Mouse (Mus musculus) olfactory bulb, adult 2 months (tissue): Measurements from ENCODE around the gene Tbc1d9b. TPM values are rescaled to one million over a fixed set of nuclear protein-coding genes. Genes with fewer than 3 reads are reported as not detected.

Experiments used
- H3K27ac ChIP-seq: fragments of 200-500 bp; 2 replicates; pipeline ENCODE4 v1.5.1; 2012; ENCODE audit warnings: low read depth, low read length; ENCODE audit not compliant: insufficient read depth
- H3K4me1 ChIP-seq: fragments of 200-500 bp; 2 replicates; pipeline ENCODE4 v1.6.1; 2012; ENCODE audit warnings: low read length; ENCODE audit not compliant: control insufficient read depth, insufficient read depth
- H3K4me3 ChIP-seq: fragments of 200-500 bp; 2 replicates; pipeline ENCODE4 v1.5.1; 2012; ENCODE audit warnings: mild to moderate bottlenecking, low read depth, low read length, moderate library complexity; ENCODE audit not compliant: insufficient read depth
- CTCF ChIP-seq: fragments of 200-500 bp; IDR thresholded peaks from 2 replicates; pipeline ENCODE4 v1.5.1; 2012; ENCODE audit warnings: low read depth, mild to moderate bottlenecking, low read length, moderate library complexity; ENCODE audit not compliant: insufficient read depth
- POLR2A ChIP-seq: fragments of 200-500 bp; IDR thresholded peaks from 2 replicates; pipeline ENCODE4 v1.6.1; 2012; ENCODE audit warnings: mild to moderate bottlenecking, low read depth, low read length, moderate library complexity; ENCODE audit not compliant: insufficient read depth
- WGBS: fragments of 180-500 bp; shearing (Covaris S2); methylation state at CpG from one replicate; pipeline ENCODE4 v1.1.7; 2018; 5-methylcytosine and 5-hydroxymethylcytosine counted together
- polyA plus RNA-seq: library from polyadenylated mRNA; stranded (reverse); fragments of >200 nt; gene quantifications from 2 replicates; pipeline ENCODE4 v1.2.4, GENCODE M21; 2012; ENCODE audit warnings: low replicate concordance; ENCODE audit not compliant: missing spikeins, insufficient read depth, insufficient read length

The Tbc1d9b gene
- polyA plus RNA-seq, result 540 TPM in 1 of 2 replicates, not detected in the other

DNA sequence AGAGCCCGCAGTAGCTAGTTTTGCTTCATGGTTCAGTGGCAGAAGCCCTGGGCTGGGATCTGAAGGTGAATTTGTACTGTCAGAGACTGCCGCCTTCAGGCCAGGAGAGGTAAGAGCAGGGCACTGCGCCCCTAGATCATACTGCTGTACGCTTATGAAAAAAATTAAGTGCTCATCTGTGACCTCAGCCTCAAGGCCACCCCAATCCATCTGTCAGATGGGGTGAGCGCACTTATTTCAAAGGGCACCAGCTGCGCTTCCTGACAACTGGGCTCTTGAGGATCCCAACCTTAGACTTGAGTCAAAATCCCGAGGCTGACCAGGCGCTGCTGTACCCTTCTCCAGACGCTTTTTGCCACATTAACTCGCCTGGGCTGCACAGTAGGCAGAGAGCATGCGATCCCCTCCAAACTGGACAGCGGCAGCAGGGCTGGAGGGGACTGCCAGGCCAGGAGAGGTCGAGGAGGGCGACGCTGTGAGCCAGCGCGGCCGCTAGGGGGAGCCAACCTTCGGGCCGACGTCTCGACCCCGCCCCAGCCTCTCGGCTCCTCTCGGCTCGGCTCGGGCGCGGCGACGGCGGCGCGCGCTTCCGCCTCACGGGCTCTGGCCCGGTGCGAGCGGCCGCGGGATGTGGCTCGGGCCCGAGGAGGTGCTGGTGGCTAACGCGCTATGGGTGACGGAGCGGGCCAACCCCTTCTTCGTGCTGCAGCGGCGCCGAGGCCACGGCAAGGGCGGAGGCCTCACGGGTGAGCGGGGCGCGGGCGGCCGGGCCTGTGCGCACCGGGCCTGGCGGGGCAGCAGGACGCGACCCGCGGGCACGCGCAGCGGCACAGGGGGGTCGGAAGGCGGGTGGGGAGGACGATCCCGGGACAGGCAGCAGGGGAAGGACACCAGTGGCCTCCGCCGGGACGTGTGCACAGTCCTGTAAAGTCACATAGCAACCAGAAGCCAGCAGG lies at the start of gene Tbc1d9b:
Tbc1d9b (plus strand) TSS at position 586 of the 956 bp plus-strand sequence.
- WGBS, result under 1% methylated on average over 75 of the region's 77 CpGs
- TF ChIP-seq POLR2A (peak; percentile 89), CTCF (peak; percentile 77)
- Histone ChIP-seq H3K27ac (peak within 1 kb of the TSS; percentile 98), H3K4me3 (peak within 1 kb of the TSS; percentile 89), H3K4me1 (peaks cover 14% of the 10 kb centered on the region)

GRCm38 (mm10) chr11:50086211-50086610 lies 45.0 kb upstream of the Tbc1d9b start:
- WGBS, result 38% methylated on average over 3 of the region's 3 CpGs
- TF ChIP-seq POLR2A (no peak), CTCF (no peak)
- H3K4me3 ChIP-seq, result no peak overlapping the region
- H3K4me1 ChIP-seq, result peaks cover 9% of the 10 kb centered on the region
- peak overlapping the region; percentile 64 for H3K27ac ChIP-seq

DNA sequence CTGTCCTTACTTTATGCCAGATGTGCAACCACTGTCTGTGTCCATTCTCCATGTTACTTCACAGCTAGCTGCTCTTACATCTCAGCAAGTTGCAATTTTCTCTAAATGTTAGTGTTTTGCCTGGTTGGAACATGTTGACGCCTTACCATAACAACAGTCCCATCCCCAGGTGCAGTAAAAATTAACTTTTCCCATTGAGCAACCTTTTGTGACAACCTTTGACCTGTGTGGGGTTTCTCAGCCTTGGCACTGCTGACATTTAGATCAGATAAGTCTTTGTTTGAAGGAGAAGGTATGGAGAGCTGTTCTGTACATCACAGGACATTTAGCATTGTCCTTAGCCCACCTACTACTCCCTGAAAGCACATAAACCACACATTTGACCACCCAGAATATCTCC lies 41.4 kb upstream of the Tbc1d9b start:
- WGBS, result 58% methylated on average over 1 of the region's 1 CpGs
- peak overlapping the region; percentile 15; the same call in 1 of the 2 replicates for H3K27ac ChIP-seq
- H3K4me3 ChIP-seq, result no peak overlapping the region
- no peak for TF ChIP-seq POLR2A
- TF ChIP-seq CTCF, result no peak
- peaks cover 11% of the 10 kb centered on the region for H3K4me1 ChIP-seq

DNA sequence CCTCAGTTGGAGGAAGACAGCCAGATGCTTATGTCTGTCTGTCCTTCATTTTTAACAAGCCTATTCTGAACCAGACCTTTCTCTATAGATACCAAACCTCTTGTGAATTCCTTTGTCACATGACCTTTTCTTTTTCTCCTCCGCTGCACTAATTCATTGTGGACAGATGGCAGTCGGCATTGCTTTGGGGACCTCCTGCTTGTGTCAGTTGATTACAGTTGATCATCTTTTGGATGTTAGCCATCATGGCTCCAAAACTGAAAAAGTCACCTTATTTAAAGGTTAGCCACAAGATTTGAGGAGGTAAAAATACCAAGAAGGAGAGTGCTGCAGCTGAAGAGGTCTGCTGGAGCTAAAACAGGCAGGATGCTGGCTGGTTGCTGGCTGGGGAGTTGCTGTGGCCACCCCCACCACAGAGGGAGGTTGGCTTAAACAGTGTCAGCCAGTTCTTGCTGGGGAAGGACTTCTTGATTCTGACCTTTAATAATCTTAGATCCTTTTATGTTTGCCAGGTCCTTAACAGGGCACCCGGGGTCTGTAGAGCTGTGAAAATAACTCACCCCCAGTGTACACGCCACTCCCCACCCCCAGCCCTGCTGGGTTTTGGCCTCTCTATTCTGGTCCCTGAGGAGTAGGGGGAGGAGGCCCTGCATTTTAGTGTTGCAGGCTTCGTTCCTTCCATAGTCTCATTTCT lies 40.1 kb upstream of the Tbc1d9b start:
- 31% methylated on average over 5 of the region's 5 CpGs for WGBS
- H3K4me3 ChIP-seq, result no peak overlapping the region
- no peak for TF ChIP-seq POLR2A
- no peak for TF ChIP-seq CTCF
- peak overlapping the region; percentile 12; the same call in 1 of the 2 replicates for H3K27ac ChIP-seq
- H3K4me1 ChIP-seq, result peaks cover 7% of the 10 kb centered on the region

GRCm38 (mm10) chr11:50091681-50092080 lies 39.5 kb upstream of the Tbc1d9b start:
- TF ChIP-seq POLR2A (no peak), CTCF (no peak)
- no peak overlapping the region for H3K4me3 ChIP-seq
- peak overlapping the region; percentile 12; the same call in 1 of the 2 replicates for H3K27ac ChIP-seq
- peaks cover 7% of the 10 kb centered on the region for H3K4me1 ChIP-seq

DNA sequence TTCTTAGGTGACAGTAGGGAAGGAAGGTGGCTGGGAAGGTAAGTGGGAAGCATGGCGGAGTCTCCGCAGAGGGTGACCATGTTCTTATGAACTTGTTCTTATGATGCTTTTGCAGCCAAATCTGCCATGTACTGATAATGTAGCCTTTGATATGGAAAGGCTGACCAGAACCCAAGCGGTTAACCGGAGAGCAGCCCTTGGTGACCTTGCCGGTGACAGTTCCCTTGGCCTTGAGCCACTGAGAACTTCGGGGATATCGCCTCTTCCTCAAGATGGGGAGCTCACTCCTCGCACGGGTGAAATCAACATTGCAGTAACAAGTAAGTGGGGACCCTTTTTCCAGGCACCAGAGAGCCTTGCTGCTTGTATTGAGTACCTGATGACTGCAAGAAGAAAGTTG lies 35.5 kb upstream of the Tbc1d9b start:
- Histone ChIP-seq H3K4me1 (peaks cover 5% of the 10 kb centered on the region), H3K27ac (no peak overlapping the region), H3K4me3 (no peak overlapping the region)
- WGBS, result 84% methylated on average over 9 of the region's 9 CpGs
- no peak for TF ChIP-seq POLR2A

DNA sequence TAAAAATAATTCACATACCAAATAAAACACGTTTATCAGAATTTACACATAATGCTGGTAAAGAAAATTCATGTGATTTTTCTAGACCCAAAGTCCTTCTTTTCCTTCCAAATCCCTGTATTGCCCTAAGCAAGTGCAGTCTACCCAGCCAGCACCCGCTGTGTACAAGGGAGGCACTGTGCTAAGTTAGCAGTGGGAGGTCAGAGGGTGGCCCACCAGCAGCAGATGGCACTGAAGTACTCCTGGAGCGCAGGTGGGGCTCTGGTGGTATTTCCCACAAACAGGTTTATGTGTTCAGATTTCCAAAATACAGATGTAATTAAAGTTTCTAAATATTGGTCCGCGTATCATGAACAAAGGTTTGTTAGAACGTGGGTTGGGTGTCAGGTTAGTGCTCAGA lies 34.1 kb upstream of the Tbc1d9b start:
- TF ChIP-seq CTCF, result no peak
- TF ChIP-seq POLR2A, result no peak
- H3K4me1 ChIP-seq, result no peaks in the 10 kb centered on the region
- WGBS, result 89% methylated on average over 6 of the region's 6 CpGs

DNA sequence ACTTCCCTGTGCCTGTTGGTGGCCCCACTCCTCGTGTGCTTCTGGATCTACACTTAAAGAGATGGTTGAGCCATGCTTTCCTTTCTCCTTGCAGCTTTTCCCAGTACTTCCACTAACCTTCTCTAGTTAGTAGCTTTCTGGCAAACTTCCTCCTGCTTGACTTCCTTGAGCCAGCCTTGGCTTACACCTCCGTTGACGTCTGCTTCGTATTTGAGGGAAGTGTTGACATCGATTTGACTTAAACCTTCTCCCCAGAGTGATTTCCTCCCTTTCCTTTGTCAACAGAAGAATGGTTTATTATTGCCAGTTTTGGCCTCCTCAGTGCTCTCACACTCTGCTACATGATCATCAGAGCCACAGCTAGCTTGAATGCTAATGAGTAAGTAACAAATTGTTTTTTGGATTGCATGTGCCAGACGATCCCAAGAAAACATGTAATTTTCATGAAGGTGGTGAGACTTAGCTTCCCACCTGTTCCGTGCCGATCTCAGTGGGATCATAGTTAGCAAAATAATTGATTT lies 32.2 kb upstream of the Tbc1d9b start:
- Histone ChIP-seq H3K4me3 (no peak overlapping the region), H3K27ac (no peak overlapping the region), H3K4me1 (0 out of 2 replicates have a peak, but pooled peaks cover 3% of the 10 kb centered on the region)
- 55% methylated on average over 8 of the region's 8 CpGs for WGBS
- no peak for TF ChIP-seq POLR2A
- no peak for TF ChIP-seq CTCF

More for the DNA sequence above, 34.1 kb upstream of the Tbc1d9b start:
- no peak overlapping the region for H3K4me3 ChIP-seq
- H3K27ac ChIP-seq, result no peak overlapping the region
